Mouse (Mus musculus): ENCODE data around the gene Slc39a10. TPM values are rescaled to one million over a fixed set of nuclear protein-coding genes. Genes with fewer than 3 reads are reported as not detected.

The Slc39a10 gene
- total RNA-seq (2021) = 1 to 10 TPM; 7.0 to 8.8 TPM

GRCm38 (mm10) chr1:46892752-46893151 lies at the start of gene Slc39a10:
TSS of gene Slc39a10 (minus strand) at chr1:46892852.
- intact Hi-C loops (cut with DNase I) = no loop called here
- no peak for DNase-seq

DNA sequence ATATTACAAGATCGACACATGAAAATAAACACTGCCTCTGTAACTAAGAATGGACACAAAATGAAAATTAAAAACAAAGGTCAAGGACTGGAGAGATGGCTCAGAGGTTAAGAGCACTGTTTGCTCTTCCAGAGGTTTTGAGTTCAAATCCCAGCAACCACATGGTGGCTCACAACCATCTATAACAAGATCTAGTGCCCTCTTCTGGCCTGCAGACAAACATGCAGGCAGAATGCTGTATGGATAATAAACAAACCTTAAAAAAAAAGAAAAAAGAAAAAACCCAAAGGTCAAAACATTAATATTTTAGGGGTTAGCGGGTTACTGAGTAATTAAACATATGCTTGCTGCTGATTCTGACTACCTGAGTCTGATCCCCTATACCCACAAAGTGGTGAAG lies 46.6 kb upstream of the Slc39a10 start:
- DNase-seq = no peak
- intact Hi-C loops (cut with DNase I) = no loop called here

DNA sequence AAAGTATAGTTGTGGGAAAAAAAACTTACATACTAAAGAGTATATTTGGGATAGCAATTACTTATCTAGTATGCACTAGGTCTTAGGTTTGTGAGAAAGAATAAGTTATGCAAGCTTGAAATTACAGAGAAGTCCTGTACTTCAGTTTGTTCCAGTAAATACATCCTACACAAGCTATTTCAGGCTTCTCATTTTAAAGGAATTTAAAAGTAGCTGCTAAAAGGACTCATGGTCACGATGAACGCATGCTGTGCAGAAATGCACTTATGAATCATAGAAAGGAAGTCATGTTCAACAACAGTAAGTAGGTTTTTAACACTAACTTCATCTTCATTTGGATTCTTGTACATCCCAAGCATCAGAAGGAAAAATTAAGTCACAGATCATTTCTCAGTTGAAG lies 45.0 kb upstream of the Slc39a10 start:
- DNase-seq = no peak
- intact Hi-C loops (cut with DNase I) = no loop called here

DNA sequence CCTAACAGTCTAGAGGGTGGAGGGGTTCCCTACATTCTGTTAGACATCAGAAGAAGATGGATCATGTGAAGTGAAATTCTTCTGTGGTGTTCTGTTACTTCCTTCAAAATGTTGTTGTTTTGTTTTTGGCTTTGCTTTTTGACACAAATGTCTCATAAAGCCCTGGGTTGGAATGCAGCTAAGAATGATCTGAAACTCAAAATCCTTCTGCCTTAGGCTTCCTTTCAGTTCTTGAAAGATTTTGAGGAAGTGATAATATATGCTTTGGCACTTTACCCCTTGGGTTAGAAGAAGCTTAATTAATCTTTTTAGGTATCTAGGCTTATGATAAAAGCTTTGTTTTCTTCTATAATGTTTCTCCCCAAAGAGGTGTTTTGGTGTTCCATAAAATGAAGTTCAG lies 34.5 kb upstream of the Slc39a10 start:
- intact Hi-C loops (cut with DNase I) = no loop called here
- DNase-seq = no peak

- no peak for DNase-seq
- intact Hi-C loops (cut with DNase I) = no loop called here
Measured at GRCm38 (mm10) chr1:46926239-46926638, 33.6 kb upstream of the Slc39a10 start.

DNA sequence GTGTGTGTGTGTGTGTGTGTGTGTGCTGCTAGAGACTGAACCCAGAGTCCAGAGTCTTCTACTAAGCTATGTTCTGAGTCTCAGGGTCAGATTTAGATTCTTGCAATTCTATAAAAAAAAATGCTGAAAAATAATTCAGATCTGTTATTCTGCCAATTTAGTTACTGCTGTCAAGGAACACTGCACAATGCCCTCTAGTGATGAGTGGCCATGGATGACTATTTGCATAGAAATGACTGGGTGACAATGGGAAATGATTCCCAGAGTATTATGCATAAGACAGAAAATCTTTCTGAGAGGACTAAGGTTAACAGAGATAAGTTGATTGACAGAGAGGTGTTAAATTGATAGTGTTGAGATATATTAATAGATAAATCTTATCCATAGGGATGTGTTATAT lies 32.3 kb upstream of the Slc39a10 start:
- intact Hi-C loops (cut with DNase I) = loop anchor here (5.0 kb wide), 1 partner anchor 73 kb away; no protein-coding TSS in a partner anchor
- DNase-seq = no peak

- no peak for DNase-seq
- intact Hi-C loops (cut with DNase I) = loop anchor here (5.0 kb wide), 1 partner anchor 71 kb away; no protein-coding TSS in a partner anchor
Measured at GRCm38 (mm10) chr1:46922904-46923303, 30.3 kb upstream of the Slc39a10 start.

DNA sequence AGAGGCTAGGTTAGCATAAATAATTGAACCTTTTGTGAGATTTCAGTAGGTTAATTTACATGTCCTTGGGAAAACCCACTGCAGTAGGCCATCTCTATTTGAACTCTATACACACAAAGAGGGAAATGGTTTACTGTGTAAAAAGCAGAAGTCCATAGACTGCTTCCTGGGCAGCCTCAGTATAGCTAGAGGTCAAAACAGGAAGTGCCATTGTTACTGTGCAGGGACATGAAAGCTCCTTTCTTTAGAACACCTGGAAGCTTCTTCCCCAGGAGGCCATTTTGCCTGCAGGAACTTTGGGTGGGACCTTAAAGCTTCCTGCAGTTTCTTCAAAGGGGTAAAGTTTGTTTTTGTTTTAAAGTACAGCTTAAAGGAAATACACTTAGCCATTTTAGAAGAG lies 29.0 kb upstream of the Slc39a10 start:
- DNase-seq = peak in 1 of 2 experiments; percentile 3
- intact Hi-C loops (cut with DNase I) = loop anchor here (5.0 kb wide), 1 partner anchor 69 kb away; no protein-coding TSS in a partner anchor

DNA sequence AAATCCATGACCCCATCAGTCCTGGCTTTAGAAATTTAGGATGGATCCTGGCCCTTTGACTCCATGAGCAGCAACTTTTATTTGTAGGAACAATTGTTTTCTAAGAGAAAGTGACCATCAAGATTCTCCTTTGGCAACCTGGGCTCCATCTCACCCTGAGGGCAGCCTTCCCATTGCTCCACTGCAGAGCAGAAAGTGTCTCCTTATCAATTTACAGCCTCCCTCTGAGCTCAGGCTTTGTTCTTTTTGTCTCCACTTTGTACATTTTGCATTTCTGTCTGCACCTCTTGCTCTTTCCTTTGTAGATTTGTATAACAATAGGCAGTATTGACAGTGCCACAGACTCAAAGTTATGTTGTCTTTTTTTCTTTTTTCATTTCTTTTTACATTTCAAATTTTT lies 23.6 kb upstream of the Slc39a10 start:
- intact Hi-C loops (cut with DNase I) = no loop called here
- DNase-seq = no peak

DNA sequence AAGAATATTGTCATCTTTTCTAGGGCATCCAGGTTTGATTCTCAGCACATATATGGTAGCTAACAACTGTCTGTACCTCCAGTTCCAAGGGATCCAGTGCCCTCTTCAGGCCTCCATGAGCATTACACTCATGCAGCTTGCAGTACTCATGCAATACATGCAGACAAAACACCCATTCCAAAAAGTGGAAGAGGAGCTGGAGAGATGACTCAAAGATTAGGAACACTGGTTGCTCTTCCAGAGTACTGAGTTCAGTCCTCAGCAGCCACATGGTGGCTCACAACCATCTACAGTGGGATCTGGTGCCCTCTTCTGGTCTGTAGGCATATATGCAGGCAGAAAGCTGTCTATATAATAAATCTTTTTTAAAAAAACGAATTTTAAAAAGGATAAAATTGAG lies 21.7 kb upstream of the Slc39a10 start:
- DNase-seq = no peak
- intact Hi-C loops (cut with DNase I) = no loop called here

DNA sequence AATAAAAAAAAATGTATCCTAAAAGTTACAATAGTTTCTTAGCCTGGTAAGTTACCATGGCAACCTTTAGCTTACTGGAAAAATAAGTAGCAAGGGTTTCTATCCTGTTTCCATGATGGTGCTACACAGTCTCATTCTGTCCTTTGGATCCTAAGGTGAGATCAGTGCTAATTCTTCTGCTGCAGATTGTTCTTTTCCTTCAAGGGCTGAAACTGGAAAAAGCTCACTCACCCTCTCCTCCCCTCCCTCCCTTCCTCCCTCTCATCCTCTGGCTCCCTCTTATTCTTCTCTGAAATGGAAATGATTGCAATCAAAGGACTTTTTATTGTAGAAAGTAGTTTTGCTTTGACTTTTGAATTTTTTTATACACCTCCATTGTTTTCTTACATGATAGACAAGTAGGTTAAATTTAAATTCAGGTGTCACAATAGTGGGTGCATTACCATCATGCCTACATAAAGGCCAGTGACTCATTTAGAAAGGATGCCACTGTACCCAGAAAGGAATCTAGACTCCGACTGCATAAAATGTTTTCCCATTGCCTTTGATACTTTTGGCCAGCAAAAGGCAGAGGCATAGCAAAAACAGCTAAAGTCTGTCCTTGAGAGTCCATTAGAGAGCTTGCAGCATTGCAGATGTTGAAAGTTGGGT lies 20.0 kb upstream of the Slc39a10 start:
- intact Hi-C loops (cut with DNase I) = no loop called here

DNA sequence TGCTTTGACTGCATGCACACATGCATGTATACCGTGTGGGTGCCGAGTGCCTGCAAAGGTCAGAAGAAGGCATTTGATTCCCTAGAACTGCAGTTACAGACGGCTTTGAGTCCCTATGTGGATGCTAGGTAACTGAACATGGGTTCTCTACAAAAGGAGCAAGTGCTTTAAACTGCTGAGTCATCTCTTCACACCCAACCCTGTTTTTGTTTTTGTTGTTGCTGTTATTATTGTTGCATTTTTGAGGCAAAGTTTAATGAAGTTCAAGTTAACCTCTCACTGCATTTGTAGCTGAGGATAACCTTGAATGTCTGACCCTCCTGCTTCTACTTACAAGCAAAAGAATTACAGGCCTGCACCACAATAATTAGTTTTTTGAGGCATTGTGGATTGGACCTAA lies 17.5 kb upstream of the Slc39a10 start:
- DNase-seq = no peak
- intact Hi-C loops (cut with DNase I) = no loop called here

More for the DNA sequence above, 20.0 kb upstream of the Slc39a10 start:
- no peak for DNase-seq

GRCm38 (mm10) chr1:46905706-46906105 lies 13.1 kb upstream of the Slc39a10 start:
- DNase-seq = no peak
- intact Hi-C loops (cut with DNase I) = loop anchor here (5.0 kb wide), 1 partner anchor 53 kb away; no protein-coding TSS in a partner anchor

- intact Hi-C loops (cut with DNase I) = no loop called here
- no peak for DNase-seq
Measured at GRCm38 (mm10) chr1:46902102-46902683, 9.5 kb upstream of the Slc39a10 start.

DNA sequence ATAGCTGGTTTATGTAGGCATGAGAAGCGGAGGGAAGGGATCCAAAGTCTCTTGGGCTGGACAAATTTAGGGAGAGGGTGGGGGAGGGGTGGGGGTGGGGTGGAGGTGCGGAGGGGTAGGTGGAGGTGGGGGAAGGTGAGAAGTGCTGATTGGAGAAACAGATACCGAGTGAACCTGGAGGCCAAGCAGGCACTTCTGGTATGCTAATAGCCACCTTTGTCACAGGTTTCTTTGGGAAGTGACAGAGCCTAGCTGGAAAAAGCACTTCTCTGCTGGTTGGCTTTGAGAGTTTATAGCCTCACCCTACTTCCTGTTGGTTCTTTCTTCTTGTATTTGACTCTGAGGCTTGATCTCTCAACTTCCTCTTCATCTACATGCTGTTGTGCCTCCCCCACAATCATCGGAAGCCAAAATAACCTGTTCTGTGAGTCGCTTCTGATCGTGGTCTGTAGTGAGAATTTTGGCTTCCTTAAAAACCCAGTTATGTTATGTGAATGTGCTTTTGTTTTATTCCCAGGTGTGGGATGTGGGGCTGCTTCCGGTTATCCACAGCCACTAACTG lies 1.7 kb upstream of the Slc39a10 start:
- intact Hi-C loops (cut with DNase I) = no loop called here
- no peak for DNase-seq

DNA sequence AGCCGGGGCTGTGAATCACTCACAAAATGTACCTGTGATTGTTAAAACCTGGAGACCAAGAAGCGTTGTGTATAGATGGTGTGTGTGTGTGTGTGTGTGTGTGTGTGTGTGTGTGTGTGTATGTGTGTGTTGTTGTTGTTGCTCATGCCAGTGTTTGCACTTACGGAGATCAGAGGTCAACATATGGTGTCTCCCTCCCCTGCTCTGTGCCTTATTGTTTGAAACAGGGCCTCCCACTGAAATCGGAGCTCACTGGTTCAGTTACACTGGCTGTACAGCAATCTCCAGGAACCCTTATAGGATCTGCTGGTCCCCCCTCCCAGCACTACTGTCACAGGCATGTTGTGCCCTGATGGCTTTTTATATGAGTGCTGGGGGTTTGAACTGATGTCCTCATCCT lies 3.9 kb downstream of the Slc39a10 start:
- intact Hi-C loops (cut with DNase I) = no loop called here
- DNase-seq = no peak

GRCm38 (mm10) chr1:46888324-46888723 lies 4.3 kb downstream of the Slc39a10 start:
- DNase-seq = no peak
- intact Hi-C loops (cut with DNase I) = no loop called here

- intact Hi-C loops (cut with DNase I) = no loop called here
- DNase-seq = no peak
Measured at GRCm38 (mm10) chr1:46887908-46888307, 4.7 kb downstream of the Slc39a10 start.

- intact Hi-C loops (cut with DNase I) = no loop called here
- DNase-seq = no peak
Measured at GRCm38 (mm10) chr1:46886091-46886490, 6.6 kb downstream of the Slc39a10 start.

- no peak for DNase-seq
- intact Hi-C loops (cut with DNase I) = no loop called here
Measured at GRCm38 (mm10) chr1:46885231-46885630, 7.4 kb downstream of the Slc39a10 start.

GRCm38 (mm10) chr1:46879951-46880350 lies 12.7 kb downstream of the Slc39a10 start:
- intact Hi-C loops (cut with DNase I) = no loop called here

DNA sequence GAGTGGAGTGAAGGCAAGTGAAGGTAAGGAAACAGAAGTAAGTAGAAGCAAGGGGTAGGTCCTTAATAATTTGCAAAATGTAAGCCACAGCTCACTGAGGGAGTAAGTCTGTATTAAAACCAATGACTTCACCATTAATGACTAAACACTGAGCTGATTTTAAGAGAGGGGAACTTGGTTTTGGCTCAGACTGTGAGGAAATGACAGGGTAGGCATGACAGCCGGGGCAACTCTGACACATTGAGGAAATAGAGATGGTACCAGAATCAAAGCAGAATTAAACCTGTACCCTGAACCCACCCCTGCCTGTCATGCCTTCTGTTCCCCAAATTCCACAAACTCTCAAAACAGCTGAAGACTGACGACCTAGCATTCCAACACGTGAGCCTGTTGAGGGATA lies 18.9 kb downstream of the Slc39a10 start:
- intact Hi-C loops (cut with DNase I) = no loop called here
- DNase-seq = no peak

More at GRCm38 (mm10) chr1:46879951-46880350, 12.7 kb downstream of the Slc39a10 start:
- no peak for DNase-seq
